9 mouse cellular contexts compared by ENCODE assay signal in genomic region chr2:30604880-30605761, GRCm38 (mm10). TPM values are rescaled to one million over a fixed set of nuclear protein-coding genes. Genes with fewer than 3 reads are reported as not detected.
A peak's percentile ranks its signal among the peaks of the same experiment; 100 is the strongest.
DNase-seq lines count a peak whose midpoint lies in the region; ATAC-seq lines count a peak whose summit lies in the region.
"Had no signal": no experiment of that assay in that cellular context is flagged by ENCODE, and none has a peak within 500 bp of the region (broad histone marks: within the 10 kb centered on the region; RNA-seq: fewer than 3 reads in every experiment).

No protein-coding gene starts in this region.

- peak; percentile 40 for ATAC-seq in common myeloid progenitor, adult 5-6 weeks (replicated peaks; ENCODE audit: low read depth, poor library complexity, severe bottlenecking)
- ATAC-seq in heart, embryonic 11.5 days (replicated peaks; ENCODE audit: insufficient number of reproducible peaks, low FRiP score, low TSS enrichment), result 0 out of 2 replicates have a peak, but pooled peaks have one; percentile 3
- ATAC-seq in midbrain, embryonic 13.5 days, result peak; percentile 10; the same call in 1 of the 2 replicates

- H3K4me1 ChIP-seq in heart, embryonic 11.5 days (ENCODE audit: control insufficient read depth, insufficient read depth, low read length), result peaks cover 52% of the 10 kb centered on the region
- peaks cover 80% of the 10 kb centered on the region for H3K4me1 ChIP-seq in midbrain, embryonic 13.5 days (replicated peaks)

- 2% methylated on average over 32 of the region's 32 CpGs for WGBS in heart, embryonic 11.5 days (ENCODE audit: insufficient replicate concordance)
- WGBS in midbrain, embryonic 13.5 days, result 2% methylated on average over 26 of the region's 32 CpGs

- no peaks in the 10 kb centered on the region for H3K9me3 ChIP-seq in heart, embryonic 11.5 days (replicated peaks; ENCODE audit: control insufficient read depth, low read length)
- no peaks in the 10 kb centered on the region for H3K9me3 ChIP-seq in midbrain, embryonic 13.5 days

- peak overlapping the region; percentile 25 for H3K4me3 ChIP-seq in heart, embryonic 11.5 days (ENCODE audit: low read depth, low read length)
- H3K4me3 ChIP-seq in midbrain, embryonic 13.5 days (replicated peaks), result no peak overlapping the region; the same call in 1 of the 2 replicates
- H3K4me3 ChIP-seq: erythroblast, embryonic 14.5 days had no signal

- H3K27me3 ChIP-seq in heart, embryonic 11.5 days (ENCODE audit: control insufficient read depth, insufficient read depth, low read length), result 0 out of 2 replicates have a peak, but pooled peaks cover 2% of the 10 kb centered on the region
- H3K27me3 ChIP-seq in midbrain, embryonic 13.5 days, result no peaks in the 10 kb centered on the region

- DNase-seq in cerebellum, postnatal 10 days, result peak; percentile 47 to 55
- DNase-seq in cerebellum, adult 8-10 months, result no peak
- DNase-seq in kidney, postnatal 14 days, result peak; percentile 76
- DNase-seq in left cerebral cortex, adult 8-10 months (ENCODE audit: low spot score in 2 of 2), result no peak
- no peak for DNase-seq in cerebellum, adult 9-10 months

- peak overlapping the region; percentile 66 for H3K9ac ChIP-seq in heart, embryonic 11.5 days (ENCODE audit: low read depth, low read length)
- peak overlapping the region; percentile 55; the same call in 1 of the 2 replicates for H3K9ac ChIP-seq in midbrain, embryonic 13.5 days (replicated peaks)

- no peaks in the 10 kb centered on the region for H3K36me3 ChIP-seq in heart, embryonic 11.5 days (ENCODE audit: control insufficient read depth, insufficient read depth, low read length)
- no peaks in the 10 kb centered on the region for H3K36me3 ChIP-seq in midbrain, embryonic 13.5 days

- peak overlapping the region; percentile 81 for H3K27ac ChIP-seq in heart, embryonic 11.5 days (ENCODE audit: low read depth, low read length)
- peak overlapping the region; percentile 89 for H3K27ac ChIP-seq in midbrain, embryonic 13.5 days

- H3K4me2 ChIP-seq in heart, embryonic 11.5 days, result peak overlapping the region; percentile 51
- H3K4me2 ChIP-seq in midbrain, embryonic 13.5 days (replicated peaks), result peak overlapping the region; percentile 48

RNA-seq across cellular contexts. Expression of gene Cstad, which starts 10.3 kb away (rescaled TPM):
- total RNA-seq in common myeloid progenitor, adult 5-6 weeks (2017), result not detected in 2 replicates
- polyA plus RNA-seq in heart, embryonic 11.5 days (2014; fragmentation: Nextera tagmentation; extraction: Ambion mirVana), result 1.7 and 2.4 TPM in 2 replicates
- polyA plus RNA-seq in midbrain, embryonic 13.5 days (2015; fragmentation: Nextera tagmentation; extraction: Ambion mirVana), result 0.27 and 0.43 TPM in 2 replicates
- total RNA-seq in left cerebral cortex, adult 8-10 months (2022), result 1 to 10 TPM; 6.1 to 8.8 (median 8.0) TPM
- polyA plus RNA-seq: erythroblast, embryonic 14.5 days had no signal

Comparison
In these comparisons a context has a peak if more than half of its experiments do, and no peak if none do; other contexts are left out.
1. DNase-seq: peak in cerebellum, postnatal 10 days (2 of 2) and kidney, postnatal 14 days (single experiment); none in cerebellum, adult 8-10 months (single experiment), left cerebral cortex, adult 8-10 months (0 of 2) and cerebellum, adult 9-10 months (single experiment).
2. Peak in every context shown above with its lines, with median percentiles within 50 percentile points of each other: ATAC-seq.